Mouse (Mus musculus) forebrain, postnatal 0 days (tissue): ENCODE data around the gene Crb1. TPM values are rescaled to one million over a fixed set of nuclear protein-coding genes. Genes with fewer than 3 reads are reported as not detected.

Experiments
- ATAC-seq: fragments of 200-750 bp; cut with Nextera tagmentation; 2 replicates; pipeline ENCODE4 v1.8.0; 2017; ENCODE audit warnings: mild to moderate bottlenecking, moderate library complexity
- DNase-seq: peaks from one replicate; pipeline ENCODE4 v3.0.0-alpha.2; 2015
- H3K27ac ChIP-seq: fragments of 300-500 bp; sonication (generic); 2 replicates; pipeline ENCODE4 v1.5.1; 2014; ENCODE audit warnings: low read depth, mild to moderate bottlenecking, antibody characterized with exemption, low read length, moderate library complexity, mixed read lengths
- H3K27me3 ChIP-seq: fragments of 300-500 bp; sonication (generic); 2 replicates; pipeline ENCODE4 v1.6.1; 2014; ENCODE audit warnings: mild to moderate bottlenecking, low read length, mixed read lengths; ENCODE audit not compliant: insufficient read depth
- H3K36me3 ChIP-seq: fragments of 300-500 bp; sonication (generic); 2 replicates; pipeline ENCODE4 v1.6.1; 2014; ENCODE audit warnings: mild to moderate bottlenecking, moderate library complexity; ENCODE audit not compliant: insufficient read depth
- H3K4me1 ChIP-seq: fragments of 300-500 bp; sonication (generic); 2 replicates; pipeline ENCODE4 v1.6.1; 2014; ENCODE audit warnings: antibody characterized with exemption; ENCODE audit not compliant: insufficient read depth
- H3K4me2 ChIP-seq: fragments of 300-500 bp; sonication (generic); 2 replicates; pipeline ENCODE4 v1.6.1; 2014; ENCODE audit warnings: low read depth, mild to moderate bottlenecking, moderate library complexity
- H3K4me3 ChIP-seq: fragments of 300-500 bp; sonication (generic); 2 replicates; pipeline ENCODE4 v1.5.1; 2014; ENCODE audit warnings: low read depth, low read length, mixed read lengths
- H3K9ac ChIP-seq: fragments of 300-500 bp; sonication (generic); 2 replicates; pipeline ENCODE4 v1.6.1; 2014; ENCODE audit warnings: mild to moderate bottlenecking
- H3K9me3 ChIP-seq: fragments of 300-500 bp; sonication (generic); 2 replicates; pipeline ENCODE4 v1.6.1; 2016; ENCODE audit warnings: low read length
- CTCF ChIP-seq: sonication (generic); IDR thresholded peaks from 2 replicates; pipeline ENCODE4 v1.5.1; 2016; ENCODE audit warnings: antibody characterized with exemption, control low read depth, low read depth
- whole genome bisulfite sequencing: fragments of 180-500 bp; shearing (Covaris S2); extraction: QIAGEN DNeasy Blood & Tissue Kit; methylation state at CpG from one replicate; pipeline ENCODE4 v1.1.7; 2014; 5-methylcytosine and 5-hydroxymethylcytosine counted together
- polyA plus RNA-seq: library from polyadenylated mRNA; unstranded; fragments of >200 nt; fragmentation: Nextera tagmentation; extraction: Ambion mirVana; gene quantifications from 2 replicates; pipeline ENCODE4 v1.2.1, GENCODE M21; 2015
- total RNA-seq: library from RNA; depleted of rRNA; stranded (reverse); fragments of >200 nt; gene quantifications from 2 replicates; pipeline ENCODE4 v1.2.3, GENCODE M21; 2014

Crb1 gene
- total and polyA plus RNA-seq, 2 experiments from 2014 or later: 1.1 to 4.8 TPM

DNA sequence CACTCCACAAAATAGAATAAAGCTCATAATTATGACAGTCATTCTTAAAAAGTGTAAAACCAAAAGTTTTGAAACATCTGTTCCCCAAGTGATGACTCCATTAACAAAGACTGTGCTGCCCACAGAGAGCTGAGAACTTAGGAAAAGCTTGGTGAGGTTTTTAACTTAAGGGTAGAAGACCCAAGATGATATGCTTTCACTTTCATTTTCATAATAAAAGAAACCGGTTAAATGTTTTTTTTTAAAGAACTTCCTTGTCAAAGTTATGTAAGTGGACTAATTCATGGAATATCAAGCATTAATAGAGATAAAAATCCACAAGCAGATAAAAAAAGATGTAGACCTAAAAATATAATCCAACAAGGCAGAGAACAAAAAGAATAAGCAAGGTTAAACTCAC, 113.7 kb downstream of the Crb1 start:
- Histone ChIP-seq H3K4me2 (no peak overlapping the region), H3K4me1 (no peaks in the 10 kb centered on the region), H3K36me3 (no peaks in the 10 kb centered on the region), H3K9me3 (no peaks in the 10 kb centered on the region), H3K4me3 (no peak overlapping the region), H3K27ac (no peak overlapping the region), H3K9ac (no peak overlapping the region), H3K27me3 (no peaks in the 10 kb centered on the region)
- ATAC-seq (no peak), DNase-seq (no peak)
- no peak for TF ChIP-seq CTCF
- 68% methylated on average over 1 of the region's 1 CpGs for WGBS

DNA sequence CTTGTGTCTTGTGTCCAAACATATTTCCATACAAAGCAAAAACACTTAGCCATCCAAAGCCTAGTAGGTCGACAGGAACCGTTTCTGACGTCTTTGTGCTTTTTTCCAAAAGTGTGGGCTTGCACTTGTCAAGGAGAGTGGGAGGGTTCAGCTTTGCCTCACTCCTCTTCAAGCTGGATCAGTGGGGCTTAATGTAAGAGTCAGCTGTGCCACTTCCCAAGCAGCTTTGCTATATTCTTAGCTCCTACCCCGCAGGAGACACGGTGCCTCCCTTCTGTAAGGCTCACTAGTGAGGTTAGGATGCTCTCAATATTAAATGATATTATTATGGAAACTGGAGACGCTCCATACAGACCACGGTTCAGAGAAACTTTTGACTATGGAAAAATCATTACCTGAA, 121.3 kb downstream of the Crb1 start:
- Histone ChIP-seq H3K4me1 (no peaks in the 10 kb centered on the region), H3K9ac (no peak overlapping the region), H3K4me2 (no peak overlapping the region), H3K27me3 (no peaks in the 10 kb centered on the region), H3K9me3 (no peaks in the 10 kb centered on the region), H3K36me3 (no peaks in the 10 kb centered on the region), H3K27ac (no peak overlapping the region), H3K4me3 (no peak overlapping the region)
- ATAC-seq: no peak
- WGBS: 64% methylated on average over 7 of the region's 7 CpGs
- DNase-seq: no peak
- no peak for TF ChIP-seq CTCF

DNA sequence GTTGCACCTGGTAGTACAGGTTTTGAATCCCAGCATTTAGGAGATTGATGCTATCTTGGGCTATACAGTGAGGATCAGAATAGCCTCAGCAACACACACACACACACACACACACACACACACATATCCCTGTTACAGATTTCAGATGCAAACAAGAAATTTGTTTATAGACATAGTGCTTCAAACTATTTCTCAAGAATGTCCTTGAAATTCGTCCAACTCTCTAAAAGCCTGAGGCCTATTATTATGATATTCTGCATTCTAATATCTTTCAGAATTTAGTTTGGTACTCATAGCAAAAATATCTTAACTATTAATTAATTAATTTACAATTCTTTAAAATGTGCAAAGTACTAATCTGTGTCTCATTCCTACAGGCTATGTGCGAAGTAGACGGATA, 124.9 kb downstream of the Crb1 start:
- TF ChIP-seq CTCF: no peak
- no peak overlapping the region for H3K4me3 ChIP-seq
- H3K27ac ChIP-seq: no peak overlapping the region
- DNase-seq (no peak), ATAC-seq (no peak)
- H3K4me2 ChIP-seq: no peak overlapping the region
- H3K9me3 ChIP-seq: no peaks in the 10 kb centered on the region
- no peaks in the 10 kb centered on the region for H3K4me1 ChIP-seq
- no peaks in the 10 kb centered on the region for H3K36me3 ChIP-seq
- H3K27me3 ChIP-seq: no peaks in the 10 kb centered on the region
- H3K9ac ChIP-seq: no peak overlapping the region
- WGBS: 89% methylated on average over 3 of the region's 3 CpGs

DNA sequence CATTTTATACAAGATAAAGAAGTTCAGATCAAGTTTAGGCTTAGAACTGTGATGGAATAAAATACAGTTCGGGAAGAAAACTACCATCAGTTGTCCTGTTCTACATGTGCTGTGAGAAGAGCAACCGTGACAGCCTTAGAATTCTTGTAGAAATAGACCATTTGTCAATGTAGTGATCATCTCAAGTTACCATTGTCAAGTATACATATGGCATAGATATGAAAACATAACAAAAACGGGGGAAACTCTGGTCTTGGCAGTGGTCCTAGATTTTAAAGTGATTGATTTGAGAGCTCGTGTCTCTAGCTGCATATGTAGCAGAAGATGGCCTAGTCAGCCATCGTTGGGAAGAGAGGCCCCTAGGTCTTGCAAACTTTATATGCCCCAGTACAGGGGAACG, 127.7 kb downstream of the Crb1 start:
- H3K27me3 ChIP-seq: no peaks in the 10 kb centered on the region
- no peak overlapping the region for H3K27ac ChIP-seq
- no peaks in the 10 kb centered on the region for H3K9me3 ChIP-seq
- no peaks in the 10 kb centered on the region for H3K4me1 ChIP-seq
- ATAC-seq (peak; percentile 51; the same call in 1 of the 2 replicates), DNase-seq (no peak)
- H3K36me3 ChIP-seq: no peaks in the 10 kb centered on the region
- no peak for TF ChIP-seq CTCF
- no peak overlapping the region for H3K4me3 ChIP-seq
- 70% methylated on average over 6 of the region's 6 CpGs for WGBS
- no peak overlapping the region for H3K9ac ChIP-seq
- H3K4me2 ChIP-seq: no peak overlapping the region

DNA sequence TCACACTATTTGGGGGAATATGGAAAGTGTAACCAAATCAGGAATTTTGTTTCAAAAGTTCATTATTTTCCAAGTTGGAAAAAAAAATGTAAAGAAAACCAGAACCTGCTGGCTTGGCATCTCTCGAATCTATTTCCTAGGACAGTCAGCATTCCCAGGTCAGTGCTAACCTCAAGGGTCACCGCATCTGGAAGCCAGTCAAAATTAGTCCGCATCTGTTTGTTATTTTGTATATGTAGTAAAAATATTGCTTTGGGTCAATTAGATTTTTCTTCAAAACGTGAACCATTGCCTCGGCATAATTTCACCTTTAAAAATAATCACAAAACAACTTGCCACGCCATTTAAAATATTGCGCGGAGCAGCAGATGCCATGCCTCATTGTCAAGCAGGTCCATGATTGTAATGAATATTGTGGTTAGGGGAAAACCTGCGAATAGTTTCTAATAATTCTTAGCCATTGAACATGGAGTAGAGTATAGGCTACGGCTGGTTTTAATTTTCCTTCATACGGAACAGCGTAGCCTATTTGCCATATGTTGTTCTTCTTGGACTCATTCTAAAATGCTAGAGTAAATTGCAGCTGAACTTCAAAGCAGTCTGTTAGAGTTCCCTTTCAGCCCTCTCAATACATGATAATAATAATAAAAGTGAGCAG, 130.0 kb downstream of the Crb1 start:
- Histone ChIP-seq H3K9me3 (no peaks in the 10 kb centered on the region), H3K27ac (no peak overlapping the region), H3K9ac (no peak overlapping the region), H3K4me1 (no peaks in the 10 kb centered on the region), H3K4me3 (no peak overlapping the region), H3K27me3 (no peaks in the 10 kb centered on the region), H3K36me3 (no peaks in the 10 kb centered on the region), H3K4me2 (no peak overlapping the region)
- no peak for ATAC-seq
- TF ChIP-seq CTCF: no peak
- no peak for DNase-seq
- 90% methylated on average over 12 of the region's 12 CpGs for WGBS

DNA sequence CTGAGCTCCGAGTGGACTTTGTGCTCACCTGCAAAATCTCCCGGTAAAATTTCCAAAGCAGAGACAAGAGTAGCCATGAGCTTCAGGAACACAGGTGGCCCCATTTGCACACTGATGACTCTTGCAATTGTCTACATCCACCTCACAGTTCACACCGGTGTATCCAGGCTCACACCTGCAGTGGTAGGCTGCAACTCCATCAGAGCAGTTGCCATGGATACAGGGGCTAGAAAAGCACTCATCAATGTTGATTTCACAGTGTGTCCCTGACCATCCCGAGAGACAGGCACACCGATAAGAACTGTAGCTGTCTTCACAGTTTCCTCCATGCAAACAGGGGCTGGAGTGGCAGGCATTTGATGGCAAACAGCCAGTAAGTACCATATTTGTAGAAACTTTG, 140.1 kb downstream of the Crb1 start:
- H3K4me2 ChIP-seq: no peak overlapping the region
- DNase-seq (peak; percentile 6), ATAC-seq (no peak)
- WGBS: 55% methylated on average over 5 of the region's 5 CpGs
- no peaks in the 10 kb centered on the region for H3K27me3 ChIP-seq
- no peaks in the 10 kb centered on the region for H3K4me1 ChIP-seq
- no peaks in the 10 kb centered on the region for H3K36me3 ChIP-seq
- H3K9me3 ChIP-seq: no peaks in the 10 kb centered on the region
- H3K4me3 ChIP-seq: no peak overlapping the region
- H3K27ac ChIP-seq: no peak overlapping the region
- no peak for TF ChIP-seq CTCF
- no peak overlapping the region for H3K9ac ChIP-seq

DNA sequence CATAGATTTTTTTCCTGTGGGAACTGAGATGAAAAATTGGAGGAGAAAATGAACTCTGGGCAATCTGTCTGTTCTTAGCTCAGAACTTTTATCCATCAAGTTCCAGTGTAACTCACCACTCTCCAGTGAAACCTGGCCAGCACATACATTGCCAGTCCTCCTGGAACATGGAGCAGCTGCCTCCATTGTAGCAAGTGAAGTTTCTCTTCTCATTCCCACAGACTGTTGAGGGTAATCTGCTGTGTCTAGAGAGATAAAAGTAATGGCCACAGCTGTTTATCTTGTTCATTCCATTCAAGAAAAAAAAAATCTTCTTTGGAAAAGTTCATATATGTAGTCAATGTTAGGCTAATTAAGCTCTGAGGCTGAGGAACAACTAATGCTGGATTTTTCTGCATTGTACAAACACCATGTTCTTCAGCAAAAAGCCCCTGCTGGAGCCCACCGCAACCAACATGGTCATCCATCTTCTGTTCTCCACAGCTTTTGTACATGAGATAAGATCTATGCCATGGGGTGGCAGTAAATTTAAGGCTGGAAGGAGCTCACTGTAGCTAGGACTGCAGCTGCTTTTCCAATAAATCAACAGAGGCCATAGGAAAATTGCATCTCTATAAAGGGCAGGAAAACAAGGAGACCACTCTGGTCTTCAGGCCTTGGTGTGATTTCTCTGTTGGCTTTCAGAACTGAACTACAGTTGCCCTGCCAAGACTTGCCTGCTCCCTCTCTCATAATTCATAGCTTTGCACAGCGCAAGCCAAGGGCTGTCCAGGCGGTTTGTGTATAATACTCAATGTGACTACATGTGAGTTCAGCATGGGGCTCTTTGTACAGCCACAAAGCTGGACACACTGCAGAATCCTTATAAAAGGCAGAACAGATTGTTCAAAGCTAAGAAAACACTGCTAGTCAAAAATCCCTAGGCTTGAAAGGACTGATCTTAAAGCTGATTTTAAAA, 142.0 kb downstream of the Crb1 start:
- ATAC-seq: no peak
- 91% methylated on average over 3 of the region's 3 CpGs for WGBS
- Histone ChIP-seq H3K27ac (no peak overlapping the region), H3K9ac (no peak overlapping the region), H3K36me3 (no peaks in the 10 kb centered on the region), H3K4me1 (no peaks in the 10 kb centered on the region), H3K27me3 (no peaks in the 10 kb centered on the region), H3K9me3 (no peaks in the 10 kb centered on the region), H3K4me3 (no peak overlapping the region), H3K4me2 (no peak overlapping the region)
- no peak for TF ChIP-seq CTCF
- DNase-seq: no peak
